Mouse (Mus musculus): Measurements from ENCODE around the gene Stx1b. TPM values are rescaled to one million over a fixed set of nuclear protein-coding genes. Genes with fewer than 3 reads are reported as not detected.

The Stx1b gene
- polyA plus RNA-seq, 1 experiment from 2014 or later: 20.0 TPM

- no peak overlapping the region for H3K27ac ChIP-seq
- no peak overlapping the region for H3K4me2 ChIP-seq (replicated peaks)
- 94% methylated on average over 15 of the region's 15 CpGs for WGBS
- H3K9me3 ChIP-seq (replicated peaks): no peaks in the 10 kb centered on the region
- peaks cover 10% of the 10 kb centered on the region for H3K4me1 ChIP-seq
- peaks cover 46% of the 10 kb centered on the region for H3K36me3 ChIP-seq
- no peak overlapping the region for H3K9ac ChIP-seq
- no peak overlapping the region for H3K4me3 ChIP-seq
- H3K27me3 ChIP-seq: no peaks in the 10 kb centered on the region
- no peak for ATAC-seq (ENCODE audit: low FRiP score)
Measured at GRCm38 (mm10) chr7:127815116-127815665, 9.2 kb downstream of the Stx1b start.

GRCm38 (mm10) chr7:127814241-127814921, 10.0 kb downstream of the Stx1b start:
- no peak overlapping the region for H3K27ac ChIP-seq
- no peak for ATAC-seq (ENCODE audit: low FRiP score)
- no peak overlapping the region for H3K4me2 ChIP-seq (replicated peaks)
- H3K9ac ChIP-seq: no peak overlapping the region
- H3K9me3 ChIP-seq (replicated peaks): no peaks in the 10 kb centered on the region
- no peak overlapping the region for H3K4me3 ChIP-seq
- WGBS: 89% methylated on average over 19 of the region's 19 CpGs
- H3K36me3 ChIP-seq: peaks cover 46% of the 10 kb centered on the region
- H3K27me3 ChIP-seq: no peaks in the 10 kb centered on the region
- peaks cover 10% of the 10 kb centered on the region for H3K4me1 ChIP-seq

GRCm38 (mm10) chr7:127813821-127814220, 10.5 kb downstream of the Stx1b start:
- no peak for ATAC-seq (ENCODE audit: low FRiP score)
- no peak overlapping the region for H3K27ac ChIP-seq
- H3K4me3 ChIP-seq: no peak overlapping the region
- no peak overlapping the region for H3K9ac ChIP-seq
- no peaks in the 10 kb centered on the region for H3K27me3 ChIP-seq
- H3K36me3 ChIP-seq: peaks cover 44% of the 10 kb centered on the region
- H3K4me1 ChIP-seq: peaks cover 10% of the 10 kb centered on the region
- no peak overlapping the region for H3K4me2 ChIP-seq (replicated peaks)
- H3K9me3 ChIP-seq (replicated peaks): no peaks in the 10 kb centered on the region
- 81% methylated on average over 4 of the region's 4 CpGs for WGBS

GRCm38 (mm10) chr7:127812292-127812691, 12.1 kb downstream of the Stx1b start:
- Histone ChIP-seq H3K4me1 (peaks cover 10% of the 10 kb centered on the region), H3K9me3 (replicated peaks) (no peaks in the 10 kb centered on the region), H3K36me3 (peaks cover 45% of the 10 kb centered on the region), H3K27me3 (no peaks in the 10 kb centered on the region), H3K27ac (no peak overlapping the region), H3K4me3 (no peak overlapping the region), H3K9ac (no peak overlapping the region), H3K4me2 (replicated peaks) (no peak overlapping the region)
- WGBS: 84% methylated on average over 3 of the region's 3 CpGs
- ATAC-seq (ENCODE audit: low FRiP score): no peak

GRCm38 (mm10) chr7:127811240-127811639, 13.1 kb downstream of the Stx1b start:
- no peak for ATAC-seq (ENCODE audit: low FRiP score)
- H3K27ac ChIP-seq: no peak overlapping the region
- WGBS: 89% methylated on average over 4 of the region's 4 CpGs
- H3K9ac ChIP-seq: no peak overlapping the region
- no peaks in the 10 kb centered on the region for H3K27me3 ChIP-seq
- peaks cover 6% of the 10 kb centered on the region for H3K4me1 ChIP-seq
- H3K36me3 ChIP-seq: peaks cover 51% of the 10 kb centered on the region
- H3K4me3 ChIP-seq: no peak overlapping the region
- H3K9me3 ChIP-seq (replicated peaks): no peaks in the 10 kb centered on the region
- H3K4me2 ChIP-seq (replicated peaks): no peak overlapping the region

- Histone ChIP-seq H3K9ac (no peak overlapping the region), H3K4me1 (no peaks in the 10 kb centered on the region), H3K4me2 (replicated peaks) (no peak overlapping the region), H3K9me3 (replicated peaks) (no peaks in the 10 kb centered on the region), H3K4me3 (no peak overlapping the region), H3K27ac (no peak overlapping the region), H3K36me3 (peaks cover 56% of the 10 kb centered on the region), H3K27me3 (no peaks in the 10 kb centered on the region)
- 79% methylated on average over 10 of the region's 10 CpGs for WGBS
- no peak for ATAC-seq (ENCODE audit: low FRiP score)
Measured at GRCm38 (mm10) chr7:127810650-127811049, 13.7 kb downstream of the Stx1b start.

- WGBS: 88% methylated on average over 1 of the region's 1 CpGs
- H3K4me1 ChIP-seq: no peaks in the 10 kb centered on the region
- H3K27me3 ChIP-seq: no peaks in the 10 kb centered on the region
- H3K4me3 ChIP-seq: no peak overlapping the region
- no peak overlapping the region for H3K9ac ChIP-seq
- ATAC-seq (ENCODE audit: low FRiP score): no peak
- no peaks in the 10 kb centered on the region for H3K9me3 ChIP-seq (replicated peaks)
- H3K27ac ChIP-seq: no peak overlapping the region
- H3K4me2 ChIP-seq (replicated peaks): no peak overlapping the region
- peaks cover 60% of the 10 kb centered on the region for H3K36me3 ChIP-seq
Measured at GRCm38 (mm10) chr7:127809846-127810245, 14.5 kb downstream of the Stx1b start.

- H3K9me3 ChIP-seq (replicated peaks): no peaks in the 10 kb centered on the region
- no peak overlapping the region for H3K4me3 ChIP-seq
- no peak for ATAC-seq (ENCODE audit: low FRiP score)
- no peaks in the 10 kb centered on the region for H3K27me3 ChIP-seq
- H3K27ac ChIP-seq: no peak overlapping the region
- no peak overlapping the region for H3K4me2 ChIP-seq (replicated peaks)
- WGBS: 70% methylated on average over 5 of the region's 5 CpGs
- peaks cover 56% of the 10 kb centered on the region for H3K36me3 ChIP-seq
- no peak overlapping the region for H3K9ac ChIP-seq
- H3K4me1 ChIP-seq: no peaks in the 10 kb centered on the region
Measured at GRCm38 (mm10) chr7:127808821-127809220, 15.5 kb downstream of the Stx1b start.

- WGBS: 92% methylated on average over 17 of the region's 17 CpGs
- no peak overlapping the region for H3K4me2 ChIP-seq (replicated peaks)
- H3K36me3 ChIP-seq: peaks cover 58% of the 10 kb centered on the region
- no peak overlapping the region for H3K27ac ChIP-seq
- H3K9ac ChIP-seq: no peak overlapping the region
- no peaks in the 10 kb centered on the region for H3K27me3 ChIP-seq
- no peaks in the 10 kb centered on the region for H3K9me3 ChIP-seq (replicated peaks)
- ATAC-seq (ENCODE audit: low FRiP score): no peak
- H3K4me3 ChIP-seq: no peak overlapping the region
- peaks cover 9% of the 10 kb centered on the region; the same call in 1 of the 2 replicates for H3K4me1 ChIP-seq
Measured at GRCm38 (mm10) chr7:127802313-127802712, 22.0 kb downstream of the Stx1b start.

GRCm38 (mm10) chr7:127801010-127801621, 23.2 kb downstream of the Stx1b start:
- Histone ChIP-seq H3K4me2 (replicated peaks) (no peak overlapping the region), H3K27ac (no peak overlapping the region), H3K36me3 (peaks cover 64% of the 10 kb centered on the region), H3K4me3 (no peak overlapping the region), H3K9me3 (replicated peaks) (no peaks in the 10 kb centered on the region), H3K27me3 (no peaks in the 10 kb centered on the region), H3K4me1 (peaks cover 9% of the 10 kb centered on the region; the same call in 1 of the 2 replicates), H3K9ac (no peak overlapping the region)
- WGBS: 93% methylated on average over 8 of the region's 8 CpGs
- ATAC-seq (ENCODE audit: low FRiP score): no peak

- Histone ChIP-seq H3K9ac (0 out of 2 replicates have a peak within 1 kb of the TSS, but pooled peaks have one; percentile 9), H3K4me3 (peak within 1 kb of the TSS; percentile 3; the same call in 1 of the 2 replicates)
- WGBS: 28% methylated on average over 6 of the region's 6 CpGs
Measured at GRCm38 (mm10) chr7:127800435-127801009, 23.8 kb downstream of the Stx1b start, which contains the start of gene Hsd3b7. Hsd3b7 (plus strand) TSS chr7:127800604.

GRCm38 (mm10) chr7:127799738-127800137, 24.6 kb downstream of the Stx1b start:
- Histone ChIP-seq H3K36me3 (peaks cover 65% of the 10 kb centered on the region), H3K27me3 (no peaks in the 10 kb centered on the region), H3K27ac (no peak overlapping the region), H3K4me1 (peaks cover 9% of the 10 kb centered on the region; the same call in 1 of the 2 replicates), H3K4me3 (no peak overlapping the region), H3K4me2 (replicated peaks) (no peak overlapping the region), H3K9ac (no peak overlapping the region), H3K9me3 (replicated peaks) (no peaks in the 10 kb centered on the region)
- no peak for ATAC-seq (ENCODE audit: low FRiP score)
- 90% methylated on average over 1 of the region's 1 CpGs for WGBS

More at GRCm38 (mm10) chr7:127800435-127801009, 23.8 kb downstream of the Stx1b start, which contains the start of gene Hsd3b7:
- H3K27me3 ChIP-seq: no peaks in the 10 kb centered on the region
- H3K4me1 ChIP-seq: peaks cover 9% of the 10 kb centered on the region; the same call in 1 of the 2 replicates
- peaks cover 64% of the 10 kb centered on the region for H3K36me3 ChIP-seq
- peak; percentile 73 for ATAC-seq (ENCODE audit: low FRiP score)
- 0 out of 2 replicates have a peak within 1 kb of the TSS, but pooled peaks have one; percentile 13 for H3K27ac ChIP-seq
- H3K9me3 ChIP-seq (replicated peaks): no peaks in the 10 kb centered on the region
- H3K4me2 ChIP-seq (replicated peaks): peak within 1 kb of the TSS; percentile 34; the same call in 1 of the 2 replicates

All from hindbrain, embryonic 12.5 days (tissue).